Mouse (Mus musculus) kidney, embryonic 16.5 days (tissue): Measurements from ENCODE around the gene Pou2f3. TPM values are rescaled to one million over a fixed set of nuclear protein-coding genes. Genes with fewer than 3 reads are reported as not detected.
A peak's percentile ranks its signal among the peaks of the same experiment; 100 is the strongest.

Source experiments
- ATAC-seq: fragments of 200-750 bp; cut with Nextera tagmentation; 2 replicates; pipeline ENCODE4 v1.8.0; 2017; ENCODE audit warnings: moderate TSS enrichment; ENCODE audit not compliant: low FRiP score, low TSS enrichment
- H3K27ac ChIP-seq: fragments of 300-500 bp; sonication (generic); 2 replicates; pipeline ENCODE4 v1.5.1; 2014; ENCODE audit warnings: low read length
- H3K27me3 ChIP-seq: fragments of 300-500 bp; sonication (generic); 2 replicates; pipeline ENCODE4 v1.6.1; 2014; ENCODE audit warnings: low read length, control low read depth, mixed read lengths; ENCODE audit not compliant: insufficient read depth
- H3K36me3 ChIP-seq: fragments of 300-500 bp; sonication (generic); 2 replicates; pipeline ENCODE4 v1.6.1; 2014; ENCODE audit warnings: low read length, control low read depth, mixed read lengths; ENCODE audit not compliant: insufficient read depth
- H3K4me1 ChIP-seq: fragments of 300-500 bp; sonication (generic); 2 replicates; pipeline ENCODE4 v1.6.1; 2014; ENCODE audit warnings: low read length, control low read depth, mixed read lengths; ENCODE audit not compliant: insufficient read depth
- H3K4me2 ChIP-seq: fragments of 300-500 bp; sonication (generic); replicated peaks from 2 replicates; pipeline ENCODE4 v1.6.1; 2014; ENCODE audit warnings: low read depth, low read length
- H3K4me3 ChIP-seq: fragments of 300-500 bp; sonication (generic); 2 replicates; pipeline ENCODE4 v1.5.1; 2014; ENCODE audit warnings: mild to moderate bottlenecking, low read length
- H3K9ac ChIP-seq: fragments of 300-500 bp; sonication (generic); replicated peaks from 2 replicates; pipeline ENCODE4 v1.6.1; 2014; ENCODE audit warnings: low read length
- H3K9me3 ChIP-seq: fragments of 300-500 bp; sonication (generic); 2 replicates; pipeline ENCODE4 v1.6.1; 2016; ENCODE audit warnings: low read length, control low read depth
- WGBS: fragments of 180-500 bp; shearing (Covaris S2); extraction: QIAGEN DNeasy Blood & Tissue Kit; methylation state at CpG from one replicate; pipeline ENCODE4 v1.1.7; 2014; 5-methylcytosine and 5-hydroxymethylcytosine counted together
- polyA plus RNA-seq: library from polyadenylated mRNA; unstranded; fragments of >200 nt; fragmentation: Nextera tagmentation; extraction: Ambion mirVana; gene quantifications from 2 replicates; pipeline ENCODE4 v1.2.1, GENCODE M21; 2015

Gene Pou2f3
- polyA plus RNA-seq, 1 experiment from 2014 or later: 0.15 TPM

GRCm38 (mm10) chr9:43149498-43149897, 60.7 kb downstream of the Pou2f3 start:
- Histone ChIP-seq H3K9ac (no peak overlapping the region), H3K4me3 (no peak overlapping the region), H3K27ac (no peak overlapping the region), H3K9me3 (no peaks in the 10 kb centered on the region), H3K4me1 (no peaks in the 10 kb centered on the region), H3K36me3 (no peaks in the 10 kb centered on the region), H3K4me2 (no peak overlapping the region), H3K27me3 (no peaks in the 10 kb centered on the region)
- 88% methylated on average over 3 of the region's 3 CpGs for WGBS
- no peak for ATAC-seq

GRCm38 (mm10) chr9:43145196-43145595, 65.0 kb downstream of the Pou2f3 start:
- no peak overlapping the region for H3K4me3 ChIP-seq
- no peaks in the 10 kb centered on the region for H3K4me1 ChIP-seq
- H3K4me2 ChIP-seq: no peak overlapping the region
- no peak for ATAC-seq
- WGBS: 82% methylated on average over 4 of the region's 4 CpGs
- H3K27me3 ChIP-seq: no peaks in the 10 kb centered on the region
- no peaks in the 10 kb centered on the region for H3K36me3 ChIP-seq
- no peak overlapping the region for H3K9ac ChIP-seq
- H3K9me3 ChIP-seq: no peaks in the 10 kb centered on the region
- H3K27ac ChIP-seq: no peak overlapping the region

DNA sequence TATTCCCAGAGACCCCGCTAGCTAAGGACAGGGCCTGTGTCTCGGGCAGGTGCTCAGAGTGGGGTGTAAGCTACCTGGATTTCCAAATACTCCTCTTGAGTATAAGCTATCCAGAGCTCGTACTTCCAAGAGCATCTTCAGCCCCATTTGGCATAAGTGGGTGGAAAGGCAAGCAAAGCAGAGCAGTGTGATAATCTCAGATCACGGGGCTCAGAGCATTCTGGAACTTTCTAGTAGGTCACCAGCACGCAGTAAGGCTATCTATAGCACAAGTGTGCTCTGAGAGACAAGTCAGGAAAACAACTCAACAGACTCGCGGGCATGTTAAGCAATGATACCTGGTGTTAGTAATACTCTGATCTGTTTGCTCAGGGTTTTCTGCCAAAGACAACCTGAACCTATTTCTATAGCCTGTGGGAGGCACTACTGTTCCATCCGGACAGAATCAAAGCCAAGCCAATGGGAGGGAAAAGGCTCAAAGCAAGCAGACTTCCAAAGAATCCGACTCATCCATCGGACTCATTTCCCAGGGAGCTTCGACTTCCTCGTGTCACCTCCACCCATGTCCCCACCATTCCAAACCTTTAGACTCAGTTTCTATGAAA, 65.9 kb downstream of the Pou2f3 start:
- Histone ChIP-seq H3K9me3 (no peaks in the 10 kb centered on the region), H3K27me3 (no peaks in the 10 kb centered on the region), H3K36me3 (no peaks in the 10 kb centered on the region), H3K9ac (no peak overlapping the region), H3K4me1 (no peaks in the 10 kb centered on the region), H3K4me3 (no peak overlapping the region), H3K4me2 (no peak overlapping the region), H3K27ac (no peak overlapping the region)
- ATAC-seq: no peak
- WGBS: 72% methylated on average over 12 of the region's 12 CpGs

- 7% methylated on average over 4 of the region's 4 CpGs for WGBS
- H3K27me3 ChIP-seq: no peaks in the 10 kb centered on the region
Measured at GRCm38 (mm10) chr9:43141839-43142238, 68.3 kb downstream of the Pou2f3 start.

DNA sequence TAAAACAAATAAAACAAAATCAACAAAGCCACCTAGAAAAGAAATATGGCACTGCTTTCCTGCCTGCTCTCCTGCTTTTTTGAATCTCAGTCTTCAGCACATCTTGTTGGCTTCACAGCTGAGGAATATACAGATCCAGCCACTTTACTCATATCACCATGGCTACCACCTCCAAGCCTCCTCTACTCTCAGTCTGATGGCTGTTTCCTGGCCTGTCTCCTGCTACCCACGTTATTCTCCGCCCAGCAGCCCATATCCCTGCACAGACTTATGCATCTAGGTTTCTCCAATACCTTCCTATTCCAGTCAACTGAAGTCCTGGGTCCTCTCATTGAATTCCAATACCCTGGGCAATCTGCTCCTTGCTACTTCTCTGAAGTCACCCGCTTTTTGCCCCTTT, 76.6 kb downstream of the Pou2f3 start:
- H3K9me3 ChIP-seq: no peaks in the 10 kb centered on the region
- ATAC-seq: no peak
- H3K4me2 ChIP-seq: no peak overlapping the region
- peaks cover 10% of the 10 kb centered on the region; the same call in 1 of the 2 replicates for H3K4me1 ChIP-seq
- WGBS: 78% methylated on average over 3 of the region's 3 CpGs
- no peaks in the 10 kb centered on the region for H3K27me3 ChIP-seq
- H3K36me3 ChIP-seq: no peaks in the 10 kb centered on the region
- H3K9ac ChIP-seq: no peak overlapping the region
- H3K4me3 ChIP-seq: no peak overlapping the region
- no peak overlapping the region for H3K27ac ChIP-seq

More at GRCm38 (mm10) chr9:43141839-43142238, 68.3 kb downstream of the Pou2f3 start:
- no peak for ATAC-seq
- Histone ChIP-seq H3K27ac (no peak overlapping the region), H3K4me1 (no peaks in the 10 kb centered on the region), H3K4me3 (no peak overlapping the region), H3K9me3 (no peaks in the 10 kb centered on the region), H3K9ac (no peak overlapping the region), H3K36me3 (no peaks in the 10 kb centered on the region), H3K4me2 (no peak overlapping the region)

- H3K4me1 ChIP-seq: peaks cover 11% of the 10 kb centered on the region; the same call in 1 of the 2 replicates
- WGBS: 28% methylated on average over 4 of the region's 4 CpGs
- ATAC-seq: no peak
- H3K9me3 ChIP-seq: no peaks in the 10 kb centered on the region
- no peak overlapping the region for H3K27ac ChIP-seq
- H3K4me3 ChIP-seq: no peak overlapping the region
- H3K9ac ChIP-seq: no peak overlapping the region
- H3K4me2 ChIP-seq: no peak overlapping the region
- no peaks in the 10 kb centered on the region for H3K36me3 ChIP-seq
- H3K27me3 ChIP-seq: no peaks in the 10 kb centered on the region
Measured at GRCm38 (mm10) chr9:43132380-43132779, 77.8 kb downstream of the Pou2f3 start.

GRCm38 (mm10) chr9:43131940-43132339, 78.2 kb downstream of the Pou2f3 start:
- H3K4me3 ChIP-seq: no peak overlapping the region
- ATAC-seq: 0 out of 2 replicates have a peak, but pooled peaks have one; percentile 8
- H3K9ac ChIP-seq: no peak overlapping the region
- no peak overlapping the region for H3K4me2 ChIP-seq
- WGBS: 75% methylated on average over 5 of the region's 5 CpGs
- H3K27ac ChIP-seq: no peak overlapping the region
- no peaks in the 10 kb centered on the region for H3K9me3 ChIP-seq
- H3K36me3 ChIP-seq: no peaks in the 10 kb centered on the region
- H3K4me1 ChIP-seq: peaks cover 12% of the 10 kb centered on the region; the same call in 1 of the 2 replicates
- no peaks in the 10 kb centered on the region for H3K27me3 ChIP-seq

DNA sequence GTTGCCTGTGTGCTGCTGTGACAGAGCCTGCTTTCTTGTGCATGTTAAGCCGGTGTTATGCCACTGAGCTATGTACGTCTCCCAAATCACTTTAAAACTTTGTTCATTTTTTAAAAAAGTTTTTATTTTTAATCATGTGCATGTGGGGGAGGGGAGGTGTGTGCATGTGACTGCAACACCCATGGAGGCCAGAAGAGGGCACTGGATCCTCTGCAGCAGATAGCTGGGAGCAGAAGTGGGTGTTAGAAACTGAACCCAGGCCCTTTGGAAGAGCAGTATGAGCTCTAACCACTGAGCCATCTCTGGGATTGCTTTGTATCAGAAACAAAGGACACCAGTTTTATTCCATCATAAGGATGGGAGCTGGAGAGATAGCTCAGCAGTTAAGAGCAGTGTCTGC, 79.5 kb downstream of the Pou2f3 start:
- no peak overlapping the region for H3K27ac ChIP-seq
- WGBS: 97% methylated on average over 2 of the region's 2 CpGs
- H3K9ac ChIP-seq: no peak overlapping the region
- no peak overlapping the region for H3K4me3 ChIP-seq
- no peaks in the 10 kb centered on the region for H3K36me3 ChIP-seq
- no peaks in the 10 kb centered on the region for H3K9me3 ChIP-seq
- no peak overlapping the region for H3K4me2 ChIP-seq
- H3K27me3 ChIP-seq: no peaks in the 10 kb centered on the region
- no peak for ATAC-seq
- peaks cover 12% of the 10 kb centered on the region; the same call in 1 of the 2 replicates for H3K4me1 ChIP-seq

GRCm38 (mm10) chr9:43127101-43127787, 82.9 kb downstream of the Pou2f3 start:
- H3K4me3 ChIP-seq: no peak overlapping the region
- 67% methylated on average over 10 of the region's 10 CpGs for WGBS
- no peaks in the 10 kb centered on the region for H3K36me3 ChIP-seq
- no peak overlapping the region for H3K4me2 ChIP-seq
- no peaks in the 10 kb centered on the region for H3K9me3 ChIP-seq
- no peak overlapping the region for H3K9ac ChIP-seq
- H3K27me3 ChIP-seq: no peaks in the 10 kb centered on the region
- no peak overlapping the region for H3K27ac ChIP-seq
- peaks cover 12% of the 10 kb centered on the region; the same call in 1 of the 2 replicates for H3K4me1 ChIP-seq
- no peak for ATAC-seq

- H3K9ac ChIP-seq: no peak overlapping the region
- no peak for ATAC-seq
- no peak overlapping the region for H3K27ac ChIP-seq
- no peaks in the 10 kb centered on the region for H3K9me3 ChIP-seq
- no peak overlapping the region for H3K4me2 ChIP-seq
- 0 out of 2 replicates have a peak, but pooled peaks cover 1% of the 10 kb centered on the region for H3K4me1 ChIP-seq
- H3K27me3 ChIP-seq: no peaks in the 10 kb centered on the region
- no peaks in the 10 kb centered on the region for H3K36me3 ChIP-seq
- H3K4me3 ChIP-seq: no peak overlapping the region
- WGBS: 34% methylated on average over 1 of the region's 1 CpGs
Measured at GRCm38 (mm10) chr9:43122379-43122778, 87.8 kb downstream of the Pou2f3 start.
